Mouse (Mus musculus) brain, embryonic 14.5 days (tissue): ENCODE measurements at regions not wholly inside any gene's neighbourhood (a gene's known extent, or its start where the extent isn't known, plus 50 kb on each side); places are given as distances from the start of the nearest gene placed in this dataset.

Experiments
- CTCF ChIP-seq: fragments of 200-500 bp; IDR thresholded peaks from 2 replicates; pipeline ENCODE4 v1.5.1; 2012; ENCODE audit warnings: inconsistent platforms, mild to moderate bottlenecking, moderate library complexity, borderline replicate concordance; ENCODE audit not compliant: insufficient read depth, insufficient read length; ENCODE audit errors: extremely low read depth
- POLR2A ChIP-seq: fragments of 200-500 bp; IDR thresholded peaks from 2 replicates; pipeline ENCODE4 v1.6.1; 2012; ENCODE audit warnings: mild to moderate bottlenecking, inconsistent platforms, borderline replicate concordance; ENCODE audit not compliant: poor library complexity, insufficient read depth, insufficient read length, severe bottlenecking; ENCODE audit errors: extremely low read depth

DNA sequence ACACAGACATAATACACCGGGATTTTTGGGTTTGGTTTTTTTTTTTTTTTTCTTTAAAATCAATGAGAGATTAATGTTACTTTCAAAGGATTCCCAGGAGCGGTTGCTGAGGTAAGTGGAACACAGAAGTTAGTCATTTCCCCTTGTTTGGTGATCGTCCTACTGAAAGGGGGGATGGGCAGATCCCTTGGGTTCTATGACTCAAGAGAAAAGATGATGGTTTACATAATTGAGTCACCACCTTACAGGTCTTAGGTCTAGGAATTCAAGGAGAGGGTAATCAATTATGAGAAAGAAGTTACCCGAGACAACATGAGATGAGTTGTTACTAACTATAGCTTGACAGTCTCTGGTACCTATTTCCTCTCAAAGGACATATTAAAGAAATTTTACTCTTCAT lies 511.9 kb upstream of the Rgmb start:
- TF ChIP-seq POLR2A, result no peak
- TF ChIP-seq CTCF, result no peak
